Mouse (Mus musculus) spleen, postnatal 36 days (tissue): ENCODE measurements around the gene Tlr6.

ENCODE experiments used
- DNase-seq, 2 experiments: peaks; one replicate each; pipeline ENCODE4 v3.0.0; 2022; ENCODE audit warnings: low spot score in 2 of 2, mixed read lengths in 1 of 2

Gene Tlr6

GRCm38 (mm10) chr5:64959843-64960230 lies at the start of gene Tlr6:
TSS of gene Tlr6 (minus strand) at chr5:64960097.
- DNase-seq, result peak; percentile 63 to 73

DNA sequence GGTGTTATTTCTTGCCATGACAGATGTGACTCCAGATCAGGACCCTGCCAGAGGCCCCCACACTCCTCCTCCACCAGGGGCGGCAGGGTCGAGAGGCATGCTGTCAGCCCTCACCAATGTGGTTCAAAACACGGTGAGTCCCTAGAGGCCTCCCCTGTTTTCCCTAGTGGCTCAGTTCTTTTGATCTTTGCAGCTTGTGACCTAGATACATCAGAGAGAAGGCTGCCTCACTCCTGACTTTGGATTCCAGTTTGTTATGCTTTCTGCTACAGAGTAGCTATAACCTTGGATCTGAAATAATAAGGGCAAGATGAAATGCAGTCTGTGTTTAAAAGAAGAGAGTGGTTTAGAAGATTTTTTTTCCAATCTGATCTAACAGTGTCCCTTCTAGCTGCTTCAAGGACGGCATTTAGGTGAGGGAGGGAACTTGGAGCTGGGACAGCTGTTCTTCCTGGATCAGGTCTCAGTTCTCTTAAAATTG lies 46.2 kb upstream of the Tlr6 start:
- peak; percentile 9 to 20 for DNase-seq

GRCm38 (mm10) chr5:65005251-65005650 lies 45.4 kb upstream of the Tlr6 start:
- DNase-seq, result no peak

DNA sequence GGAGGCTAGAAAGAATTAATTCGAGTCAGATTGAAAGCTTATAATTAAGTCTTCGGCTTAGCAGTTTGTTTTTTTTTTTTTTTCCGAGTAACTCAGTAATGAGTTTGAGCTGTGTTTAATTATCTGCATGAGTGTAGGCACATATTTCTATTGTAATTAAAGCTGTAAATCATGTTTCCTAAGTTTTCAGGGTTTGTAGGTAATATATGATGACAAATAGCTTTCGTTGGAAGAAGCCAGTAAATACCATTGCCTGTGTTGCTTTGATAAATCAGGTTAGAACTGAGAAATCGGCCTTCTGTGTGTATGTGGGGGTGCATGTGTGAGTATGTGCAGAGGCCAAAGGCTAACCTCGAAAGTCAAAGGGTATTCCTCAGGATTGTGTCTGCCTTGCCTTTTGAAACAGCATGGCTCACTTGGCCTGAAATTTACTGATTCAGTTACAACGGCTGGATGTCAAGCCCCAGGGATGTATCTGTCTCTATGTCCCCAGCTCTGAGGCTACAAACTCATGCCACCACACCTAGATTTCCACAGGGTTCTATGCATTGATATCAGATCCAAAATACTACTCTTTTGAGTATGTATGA lies 44.1 kb upstream of the Tlr6 start:
- no peak for DNase-seq

DNA sequence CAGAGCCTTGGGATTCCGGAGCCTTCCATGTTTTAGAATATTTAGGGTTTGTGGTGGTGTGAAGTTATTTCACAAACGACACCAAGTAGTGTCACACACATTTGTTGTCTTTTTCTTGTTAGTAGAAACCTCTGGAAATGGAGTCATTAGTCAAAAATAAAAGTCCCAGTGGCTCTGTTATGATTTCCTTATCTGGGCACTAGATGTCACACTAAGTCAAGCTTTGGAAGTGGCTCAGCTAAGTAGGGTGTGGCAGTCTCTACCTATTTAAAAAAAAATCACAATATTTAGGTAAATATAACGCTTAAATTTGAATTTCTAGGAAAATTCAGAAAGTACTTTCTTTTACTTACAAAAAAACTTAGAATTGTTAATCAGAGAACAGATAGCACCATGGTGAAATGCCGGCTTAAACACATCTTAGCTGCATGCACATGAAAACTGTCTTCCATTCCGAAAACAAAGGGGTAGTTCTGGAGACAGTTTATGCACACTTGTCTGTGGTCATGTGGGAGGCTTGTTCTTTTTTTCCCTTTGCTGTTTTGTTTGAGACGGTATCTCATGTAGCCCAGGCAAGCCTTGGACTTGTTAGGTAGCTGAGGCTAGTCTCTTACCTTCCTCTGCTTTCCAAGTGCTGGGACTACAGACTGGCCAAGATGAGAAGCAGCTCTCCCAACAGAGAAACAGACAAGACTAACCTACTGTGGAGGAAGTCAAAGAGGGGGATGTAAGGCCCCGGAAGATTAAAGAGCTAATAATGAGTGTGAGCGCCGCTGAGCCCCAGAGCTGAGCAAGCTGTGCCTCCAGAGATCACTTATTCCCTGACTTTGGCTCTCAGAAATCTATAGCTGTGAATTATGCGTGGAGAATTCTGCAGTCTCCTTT lies 43.3 kb upstream of the Tlr6 start:
- peak in 1 of 2 experiments; percentile 13 for DNase-seq

- DNase-seq, result no peak
Observed at GRCm38 (mm10) chr5:64995408-64995807, 35.5 kb upstream of the Tlr6 start.

DNA sequence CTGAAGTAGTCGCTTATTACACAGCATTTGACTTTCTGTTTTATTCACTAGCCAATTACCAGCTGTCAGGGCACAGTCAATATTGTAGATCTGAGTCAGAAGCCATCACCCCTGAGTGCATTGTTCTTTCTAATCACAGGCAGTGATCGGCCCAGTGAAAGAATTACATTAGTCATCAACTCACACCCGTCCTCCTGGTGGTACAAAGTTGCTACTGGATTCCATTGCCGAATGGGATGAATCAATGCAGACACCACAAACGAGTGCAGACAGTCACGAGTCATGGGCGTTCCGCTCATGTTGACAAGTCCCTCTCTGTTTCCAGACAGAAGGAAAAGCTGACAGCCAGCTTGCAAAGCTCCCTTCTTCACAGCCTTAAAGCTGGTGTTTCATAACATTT lies 32.6 kb upstream of the Tlr6 start:
- no peak for DNase-seq

DNA sequence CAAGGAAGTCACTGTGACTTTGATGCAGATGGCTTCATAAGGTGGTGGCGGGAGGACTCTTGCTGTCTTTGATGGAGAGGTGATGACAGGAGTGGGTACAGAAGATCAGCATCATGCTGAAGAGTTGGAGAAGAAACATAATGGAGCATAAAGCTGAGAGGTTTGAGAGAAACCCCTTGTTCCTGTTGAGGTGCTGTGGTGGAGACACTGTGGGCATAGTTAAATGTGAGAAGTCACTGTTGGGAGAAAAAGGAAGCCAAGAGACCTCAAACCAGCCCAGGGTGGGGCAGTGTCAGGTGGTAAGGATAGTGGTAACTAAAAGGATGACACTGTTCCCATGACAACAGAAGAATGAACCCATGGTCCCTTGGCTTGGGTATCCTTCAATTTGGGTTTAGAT lies 30.0 kb upstream of the Tlr6 start:
- peak in 1 of 2 experiments; percentile 16 for DNase-seq

DNA sequence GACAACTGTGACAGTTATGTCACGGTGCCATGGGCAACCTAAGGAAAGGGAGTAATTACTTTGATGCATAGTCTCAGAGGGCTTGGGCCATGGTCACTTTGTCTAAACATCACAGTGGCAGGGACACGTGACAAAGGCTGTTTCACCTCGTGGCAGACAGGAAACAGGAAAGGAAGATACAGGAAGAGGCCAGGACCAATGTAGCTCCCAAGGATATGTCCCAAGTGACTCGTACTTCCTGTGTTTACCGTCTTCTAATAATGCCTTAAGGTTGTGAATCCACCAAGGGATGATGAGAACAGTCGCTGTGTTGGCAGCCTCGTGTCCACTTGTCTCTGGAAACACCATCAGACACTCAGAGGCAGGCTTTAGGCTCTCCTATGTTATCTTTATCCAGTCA lies 26.1 kb upstream of the Tlr6 start:
- no peak for DNase-seq

GRCm38 (mm10) chr5:64977128-64977527 lies 17.2 kb upstream of the Tlr6 start:
- no peak for DNase-seq

GRCm38 (mm10) chr5:64975121-64975520 lies 15.2 kb upstream of the Tlr6 start:
- no peak for DNase-seq

DNA sequence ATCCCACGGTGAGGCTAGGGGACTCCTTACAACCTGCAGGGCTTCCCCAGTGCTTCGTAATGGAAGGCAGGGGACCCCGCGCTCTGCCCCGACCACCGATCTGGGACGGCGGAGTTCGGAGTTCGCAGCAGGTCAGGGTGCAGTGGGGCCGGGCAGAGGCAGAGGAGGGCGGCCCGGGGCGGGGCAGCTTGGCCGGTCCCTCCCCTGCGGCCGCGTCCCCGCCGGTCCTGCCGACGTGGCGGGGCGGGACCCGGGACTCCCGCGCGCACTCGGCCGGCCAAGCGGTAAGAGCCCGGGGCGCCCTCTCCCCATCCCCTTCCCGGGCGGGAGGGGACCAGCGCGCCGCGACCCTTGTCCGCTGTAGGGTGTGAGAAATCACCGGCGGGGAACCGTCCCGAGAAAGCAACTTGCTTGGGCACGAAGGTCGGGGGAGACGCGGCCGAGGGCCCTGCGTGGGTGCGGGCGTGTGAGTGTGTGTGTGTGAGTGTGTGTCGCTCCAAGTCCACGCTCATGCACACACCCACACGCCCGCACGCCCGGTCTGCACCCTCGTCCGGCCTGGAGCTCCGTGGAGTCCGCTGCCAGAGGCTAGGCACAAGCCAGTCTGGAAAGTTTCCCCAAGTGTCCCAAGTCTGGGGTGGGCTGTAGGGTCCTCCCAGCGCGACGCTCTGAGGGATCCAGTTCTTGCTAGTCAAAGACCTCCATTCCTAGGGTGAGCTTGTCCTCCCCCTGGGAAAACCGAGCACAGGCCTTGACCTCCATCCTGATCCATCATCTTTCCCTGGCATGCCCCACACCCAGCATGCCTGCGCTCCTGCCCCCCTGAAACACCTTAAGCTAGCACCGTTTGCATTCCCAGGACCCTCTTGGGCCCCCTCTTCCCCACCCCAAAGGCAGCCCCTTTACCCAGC lies 10.2 kb upstream of the Tlr6 start, which contains the start of gene Fam114a1:
Fam114a1 (plus strand) TSS at position 211 of the 911 bp plus-strand sequence.
- peak; percentile 69 to 77 for DNase-seq

- DNase-seq, result peak; percentile 45 to 58
Observed at GRCm38 (mm10) chr5:64968961-64969860, 9.3 kb upstream of the Tlr6 start.

- DNase-seq, result no peak
Observed at GRCm38 (mm10) chr5:64963735-64964134, 3.8 kb upstream of the Tlr6 start.

GRCm38 (mm10) chr5:64963271-64963670 lies 3.4 kb upstream of the Tlr6 start:
- DNase-seq, result no peak

- DNase-seq, result peak; percentile 77 to 82
Observed at GRCm38 (mm10) chr5:64960857-64961391, 1.0 kb upstream of the Tlr6 start.

- DNase-seq, result peak; percentile 32 to 41
Observed at GRCm38 (mm10) chr5:64958991-64959842, 680 bp downstream of the Tlr6 start.

DNA sequence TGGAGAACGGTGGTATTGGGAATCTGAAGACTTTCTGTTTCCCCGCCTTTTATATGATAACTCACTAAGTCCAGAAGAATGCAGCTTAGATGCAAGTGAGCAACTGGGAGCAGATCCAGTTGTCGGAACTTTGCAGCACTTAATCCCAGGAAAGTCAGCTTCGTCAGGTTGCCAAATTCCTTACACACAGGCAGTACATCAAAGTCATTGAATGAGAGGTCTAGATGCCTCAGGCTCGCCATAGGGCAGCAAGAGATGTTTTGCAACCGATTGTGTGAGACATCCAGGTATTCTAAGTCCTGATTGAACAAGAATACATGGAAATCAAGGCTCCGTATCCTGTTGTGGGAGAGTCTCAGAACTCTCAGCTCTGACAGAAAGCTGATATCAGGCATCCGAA lies 5.0 kb downstream of the Tlr6 start:
- no peak for DNase-seq

DNA sequence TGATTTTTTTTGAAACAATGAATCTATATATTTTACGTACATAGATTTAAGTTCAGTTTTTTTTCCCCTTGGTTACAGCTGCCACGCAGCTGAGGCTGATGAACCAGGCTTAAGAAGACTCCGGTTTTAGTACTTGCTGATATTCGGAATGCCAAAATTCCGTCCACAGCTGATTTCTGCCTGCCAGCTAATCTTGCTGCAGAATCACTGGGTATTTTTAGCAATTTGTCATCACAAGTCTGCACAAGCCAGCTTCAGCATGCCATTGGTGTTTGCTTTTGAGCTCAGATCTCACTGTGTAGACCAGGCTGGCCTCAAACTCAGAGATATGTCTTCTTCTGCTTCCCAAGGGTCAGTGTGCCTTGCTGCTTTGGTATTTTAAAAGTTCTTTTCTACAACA lies 8.4 kb downstream of the Tlr6 start:
- DNase-seq, result no peak

DNA sequence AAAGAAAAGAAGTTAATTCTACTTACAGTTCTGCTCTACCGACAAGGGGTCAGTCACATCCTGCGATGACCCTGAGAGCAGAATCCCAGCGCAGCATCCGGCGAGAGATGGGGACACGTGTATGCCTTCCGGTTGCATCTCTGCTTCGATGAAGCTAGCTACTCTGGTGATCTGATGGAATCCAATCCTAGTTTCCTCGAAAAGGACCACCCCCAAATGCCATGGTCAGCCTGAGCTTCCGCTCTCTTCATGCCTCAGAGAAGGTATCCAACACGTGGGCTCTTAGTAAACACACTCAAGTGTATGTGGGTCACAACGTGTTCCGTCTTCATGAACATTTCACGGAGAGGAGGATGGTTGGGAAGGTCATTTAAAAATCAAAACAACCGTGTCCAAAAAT lies 27.1 kb downstream of the Tlr6 start:
- DNase-seq, result no peak
